Mouse (Mus musculus) G1E-ER4 (cell line): ENCODE results near the gene Cryge. TPM values are rescaled to one million over a fixed set of nuclear protein-coding genes. Genes with fewer than 3 reads are reported as not detected.

Experiments
- GATA1 ChIP-seq: IDR thresholded peaks from one replicate; pipeline ENCODE4 v1.8.0; 2012; ENCODE audit warnings: low read length, inconsistent platforms
- polyA plus RNA-seq: library from polyadenylated mRNA; stranded (reverse); fragments of >175 nt; gene quantifications from 2 replicates; pipeline ENCODE4 v1.2.3, GENCODE M21; 2012

Gene Cryge
- polyA plus RNA-seq, 1 experiment = not detected

DNA sequence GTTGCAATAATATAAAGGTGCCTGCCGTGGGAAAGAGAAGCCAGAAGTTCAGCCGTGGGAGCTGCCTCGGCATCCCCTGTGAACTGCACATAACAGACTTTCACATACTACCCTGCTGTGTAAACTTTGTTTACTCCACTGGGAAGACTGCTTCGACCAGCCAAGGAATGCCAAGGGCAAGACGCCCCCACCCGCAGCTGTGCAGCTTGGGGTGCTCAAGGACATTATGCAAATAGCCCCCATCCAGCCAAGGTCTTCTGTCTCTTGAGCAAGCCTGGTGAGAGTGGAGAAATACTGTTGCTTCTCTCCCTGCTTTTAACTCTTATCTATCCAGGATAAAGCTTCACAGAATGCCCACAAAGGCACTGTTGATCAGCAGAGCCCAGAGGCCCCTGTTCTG is 10.1 kb downstream of the Cryge start:
- no peak for TF ChIP-seq GATA1

DNA sequence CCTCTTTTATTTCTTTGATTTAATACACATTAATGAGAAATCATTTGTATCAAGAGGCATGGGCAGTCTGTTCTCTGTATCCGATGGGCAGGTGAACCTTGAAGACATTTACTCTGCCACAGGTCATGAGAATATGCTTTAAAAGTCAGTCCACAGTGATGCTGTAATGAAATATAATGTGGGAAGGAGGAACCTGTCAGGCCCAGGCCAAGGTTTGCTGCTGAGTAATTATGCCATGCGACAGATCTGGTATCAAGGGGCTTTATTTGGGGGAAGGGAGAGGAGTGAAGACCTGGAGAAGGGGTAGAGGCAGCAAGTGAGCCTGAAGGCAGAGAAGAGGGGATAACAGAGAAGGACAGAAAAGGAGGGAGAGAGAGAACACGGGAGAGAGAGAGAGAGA is 11.3 kb downstream of the Cryge start:
- no peak for TF ChIP-seq GATA1

DNA sequence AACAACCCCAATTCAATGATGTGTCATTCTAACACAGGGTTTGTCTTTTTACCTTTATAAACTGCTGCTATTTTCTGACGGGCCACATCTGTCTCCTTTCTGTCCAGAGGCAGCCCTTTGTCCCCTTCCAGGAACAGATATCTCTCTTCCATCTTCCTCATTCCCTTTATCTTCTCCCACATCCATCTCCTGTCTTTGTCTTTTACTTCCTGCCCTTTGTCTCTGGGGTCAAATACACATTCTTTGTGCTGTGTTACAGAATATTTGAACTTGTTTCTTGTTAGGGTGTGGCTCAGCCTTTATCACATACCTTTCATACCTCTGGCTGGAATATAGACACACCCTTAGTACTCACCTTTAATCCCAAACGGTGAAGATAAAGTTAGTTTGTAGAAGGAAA is 13.4 kb downstream of the Cryge start:
- no peak for TF ChIP-seq GATA1

DNA sequence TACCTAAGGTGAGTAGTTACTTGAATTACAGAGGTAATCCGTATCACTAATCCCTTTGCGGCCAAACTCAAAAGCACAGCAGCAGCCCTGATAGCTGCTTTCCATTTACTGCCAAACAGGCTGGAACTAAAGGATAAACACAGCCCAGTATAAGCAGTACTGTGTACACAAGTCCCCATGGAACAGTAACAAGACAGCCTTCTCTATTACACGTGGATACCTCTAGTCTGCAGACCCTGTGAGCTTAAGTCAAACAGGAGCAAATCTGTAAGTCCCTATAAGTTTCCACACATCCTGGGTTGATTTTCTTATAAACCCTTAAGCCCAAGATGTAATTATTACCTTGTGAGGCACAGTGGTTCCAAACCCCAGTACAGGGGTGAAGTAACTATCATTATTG is 15.4 kb downstream of the Cryge start:
- TF ChIP-seq GATA1 = no peak

DNA sequence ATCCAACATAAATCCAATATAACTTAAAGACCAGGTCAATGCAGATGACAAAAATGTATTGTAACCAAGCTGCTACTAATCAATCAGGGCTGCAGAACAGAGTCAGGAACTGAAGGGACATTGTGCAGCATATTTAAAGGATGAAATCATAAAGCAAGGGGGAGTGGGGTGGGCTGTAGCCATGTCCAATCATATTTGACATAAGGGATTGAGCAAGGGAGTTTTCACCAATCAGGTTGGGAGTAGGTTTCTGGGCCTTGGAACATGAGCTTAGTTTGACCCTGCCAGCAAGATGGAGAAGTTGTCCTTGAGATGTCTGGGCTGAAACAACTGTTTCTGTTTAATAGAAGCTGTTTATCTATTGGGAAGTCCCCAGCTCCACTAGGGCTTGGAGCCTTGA is 18.3 kb downstream of the Cryge start, which contains the start of gene Akr1cl:
Gene Akr1cl, minus strand, starts transcription at position 119 of the 400 bp plus-strand sequence.
- TF ChIP-seq GATA1 = no peak

DNA sequence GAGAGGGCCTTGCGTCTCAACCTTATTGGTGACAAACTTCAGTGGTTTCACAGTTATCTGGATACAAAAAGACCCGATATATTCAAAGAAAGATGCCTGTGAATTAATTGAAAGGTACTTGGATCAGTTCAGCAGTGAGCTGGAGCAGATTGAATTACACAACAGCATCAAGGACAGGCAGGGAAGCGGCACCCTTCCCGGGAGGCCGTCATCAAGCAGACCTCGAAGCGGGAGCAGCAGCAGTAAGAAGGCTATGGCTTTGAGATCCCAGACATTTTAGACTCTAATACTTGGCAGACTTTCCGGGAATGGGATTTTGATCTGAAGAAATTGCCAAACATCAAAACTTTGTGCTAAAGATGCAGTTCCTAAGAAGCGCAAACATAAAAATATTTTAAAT is 22.7 kb downstream of the Cryge start:
- no peak for TF ChIP-seq GATA1

DNA sequence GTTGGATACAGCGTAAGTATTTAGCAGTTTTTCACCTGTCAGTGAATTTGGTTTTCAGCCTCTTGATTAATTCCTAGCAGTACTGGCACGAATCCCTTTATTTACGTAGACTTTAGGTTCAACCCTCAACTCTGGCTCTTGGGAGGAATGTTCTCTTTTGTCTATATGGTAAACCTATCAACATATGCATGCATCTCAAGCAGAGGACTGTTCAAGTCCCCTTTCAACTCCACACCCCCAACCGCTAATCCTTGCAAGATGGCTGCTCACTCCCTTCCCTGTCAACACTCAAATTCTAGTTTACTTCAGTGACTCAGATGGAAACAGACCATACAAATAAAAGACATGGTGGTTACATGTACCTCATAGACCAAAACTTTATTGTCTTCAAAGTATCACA is 38.2 kb downstream of the Cryge start:
- TF ChIP-seq GATA1 = no peak

DNA sequence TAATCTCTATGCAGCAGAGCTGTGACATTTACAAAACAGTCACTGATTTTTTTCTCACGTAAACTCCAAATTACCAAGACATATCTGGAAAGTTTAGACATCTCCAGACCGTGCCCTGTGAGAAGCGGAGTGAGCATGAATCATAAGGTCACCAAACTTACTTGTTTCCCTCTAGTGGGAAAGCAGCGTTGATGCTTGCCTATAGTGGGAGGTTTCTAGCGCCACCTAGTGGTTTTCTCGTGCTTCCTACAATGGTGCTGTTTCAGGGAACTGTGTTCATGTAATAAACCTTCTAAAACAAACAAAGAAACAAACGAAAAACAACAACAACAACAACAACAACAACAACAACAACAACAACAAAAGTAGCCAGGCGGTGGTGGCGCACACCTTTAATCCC is 40.8 kb downstream of the Cryge start:
- no peak for TF ChIP-seq GATA1

DNA sequence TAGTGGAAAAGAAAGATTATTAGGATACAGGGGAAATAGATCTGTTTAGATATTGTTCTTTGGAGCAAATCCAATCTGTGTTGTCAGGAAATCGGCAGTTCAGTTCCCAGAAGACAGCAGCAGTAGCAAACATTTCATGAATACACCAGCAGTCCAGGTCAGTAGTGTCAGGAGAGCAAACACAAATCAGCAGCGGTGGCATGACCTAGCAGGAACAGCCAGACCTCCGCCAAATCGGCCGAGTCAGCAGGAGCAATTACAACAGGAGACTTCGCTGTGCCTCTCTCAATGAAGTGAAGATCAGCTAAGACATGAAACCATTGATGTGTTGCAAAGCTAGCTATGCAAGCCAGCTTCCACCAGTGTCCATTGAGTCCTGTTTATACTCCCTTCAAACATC is 45.4 kb downstream of the Cryge start:
- no peak for TF ChIP-seq GATA1

DNA sequence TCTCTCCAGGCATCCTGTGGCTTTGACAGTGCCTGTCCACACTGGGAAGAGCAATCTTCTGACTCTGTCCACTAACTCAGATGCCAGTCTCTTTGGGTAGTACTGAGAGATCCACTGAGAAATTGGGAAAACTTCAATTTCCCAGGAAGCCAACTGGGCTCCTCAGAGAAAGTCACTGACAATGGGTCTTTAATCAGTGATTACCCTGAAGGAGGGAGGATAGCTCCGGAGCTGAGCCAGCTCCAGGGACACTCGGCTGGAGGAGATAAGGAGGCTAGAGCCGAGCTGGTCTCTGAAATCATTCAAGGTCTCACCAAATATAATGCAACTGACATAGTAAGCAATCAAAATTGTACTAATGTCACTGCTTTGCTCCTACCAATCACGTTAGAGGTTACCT is 46.4 kb downstream of the Cryge start:
- no peak for TF ChIP-seq GATA1

Other genes with a start within 250 kb of the Cryge start
- 1.8 and 2.0 TPM in 2 replicates for gene Plekhm3, start 94.3 kb downstream of the Cryge start, polyA plus RNA-seq
- not detected in 2 replicates for gene Akr1cl, start 18.4 kb downstream of the Cryge start, polyA plus RNA-seq
- gene Crygd, start 12.3 kb upstream of the Cryge start, polyA plus RNA-seq = not detected in 2 replicates
- not detected in 2 replicates for gene Crygc, start 22.5 kb upstream of the Cryge start, polyA plus RNA-seq
- not detected in 2 replicates for gene Crygb, start 31.1 kb upstream of the Cryge start, polyA plus RNA-seq
- gene Cryga, start 52.2 kb upstream of the Cryge start, polyA plus RNA-seq = not detected in 2 replicates
- gene Gm28845, start 68.4 kb upstream of the Cryge start, polyA plus RNA-seq = not detected in 2 replicates
- gene D630023F18Rik, start 72.1 kb upstream of the Cryge start, polyA plus RNA-seq = not detected in 2 replicates
- 1.1 and 1.2 TPM in 2 replicates for gene Idh1, start 135.4 kb upstream of the Cryge start, polyA plus RNA-seq
- 60.9 and 88.3 TPM in 2 replicates for gene Pikfyve, start 135.5 kb upstream of the Cryge start, polyA plus RNA-seq
- not detected in 2 replicates for gene Pth2r, start 230.9 kb upstream of the Cryge start, polyA plus RNA-seq